Mouse (Mus musculus) hindbrain, postnatal 0 days (tissue): ENCODE data around the gene Ndrg3. TPM values are rescaled to one million over a fixed set of nuclear protein-coding genes. Genes with fewer than 3 reads are reported as not detected.
A peak's percentile ranks its signal among the peaks of the same experiment; 100 is the strongest.
"Not testable (repeated sequence)": the region's sequence is repeated elsewhere in the genome, so short reads cannot be mapped to it uniquely, and the experiment has no call there.

Experiments used
- ATAC-seq: fragments of 200-750 bp; cut with Nextera tagmentation; 2 replicates; pipeline ENCODE4 v1.8.0; 2017; ENCODE audit warnings: mild to moderate bottlenecking, moderate TSS enrichment, moderate library complexity
- DNase-seq: peaks from one replicate; pipeline ENCODE4 v3.0.0-alpha.2; 2015; ENCODE audit warnings: low spot score
- H3K27ac ChIP-seq: fragments of 300-500 bp; sonication (generic); 2 replicates; pipeline ENCODE4 v1.5.1; 2014; ENCODE audit warnings: mild to moderate bottlenecking
- H3K27me3 ChIP-seq: fragments of 300-500 bp; sonication (generic); 2 replicates; pipeline ENCODE4 v1.6.1; 2014; ENCODE audit warnings: low read length, mixed read lengths; ENCODE audit not compliant: insufficient read depth
- H3K36me3 ChIP-seq: fragments of 300-500 bp; sonication (generic); 2 replicates; pipeline ENCODE4 v1.6.1; 2014; ENCODE audit warnings: low read length, mixed read lengths; ENCODE audit not compliant: insufficient read depth
- H3K4me1 ChIP-seq: fragments of 300-500 bp; sonication (generic); 2 replicates; pipeline ENCODE4 v1.6.1; 2014; ENCODE audit warnings: antibody characterized with exemption, low read length, mixed read lengths; ENCODE audit not compliant: insufficient read depth
- H3K4me2 ChIP-seq: fragments of 300-500 bp; sonication (generic); 2 replicates; pipeline ENCODE4 v1.6.1; 2014; ENCODE audit warnings: low read depth, mild to moderate bottlenecking, low read length, moderate library complexity, mixed read lengths
- H3K4me3 ChIP-seq: fragments of 300-500 bp; sonication (generic); 2 replicates; pipeline ENCODE4 v1.5.1; 2014; ENCODE audit warnings: low read length
- H3K9ac ChIP-seq: fragments of 300-500 bp; sonication (generic); replicated peaks from 2 replicates; pipeline ENCODE4 v1.6.1; 2014; ENCODE audit warnings: mild to moderate bottlenecking, low read length, moderate library complexity, mixed read lengths
- H3K9me3 ChIP-seq: fragments of 300-500 bp; sonication (generic); 2 replicates; pipeline ENCODE4 v1.6.1; 2016; ENCODE audit warnings: low read length, mixed read lengths
- CTCF ChIP-seq: IDR thresholded peaks from 2 replicates; pipeline ENCODE4 v1.5.1; 2016; ENCODE audit warnings: antibody characterized with exemption, control low read depth, low read depth
- WGBS: fragments of 180-500 bp; shearing (Covaris S2); extraction: QIAGEN DNeasy Blood & Tissue Kit; methylation state at CpG from one replicate; pipeline ENCODE4 v1.1.7; 2014; 5-methylcytosine and 5-hydroxymethylcytosine counted together
- polyA plus RNA-seq: library from polyadenylated mRNA; unstranded; fragments of >200 nt; fragmentation: Nextera tagmentation; extraction: Ambion mirVana; gene quantifications from 2 replicates; pipeline ENCODE4 v1.2.1, GENCODE M21; 2015
- total RNA-seq: library from RNA; depleted of rRNA; stranded (reverse); fragments of >200 nt; gene quantifications from 2 replicates; pipeline ENCODE4 v1.2.3, GENCODE M21; 2014

Gene Ndrg3
- total and polyA plus RNA-seq, 2 experiments from 2014 or later: 167 to 183 TPM

DNA sequence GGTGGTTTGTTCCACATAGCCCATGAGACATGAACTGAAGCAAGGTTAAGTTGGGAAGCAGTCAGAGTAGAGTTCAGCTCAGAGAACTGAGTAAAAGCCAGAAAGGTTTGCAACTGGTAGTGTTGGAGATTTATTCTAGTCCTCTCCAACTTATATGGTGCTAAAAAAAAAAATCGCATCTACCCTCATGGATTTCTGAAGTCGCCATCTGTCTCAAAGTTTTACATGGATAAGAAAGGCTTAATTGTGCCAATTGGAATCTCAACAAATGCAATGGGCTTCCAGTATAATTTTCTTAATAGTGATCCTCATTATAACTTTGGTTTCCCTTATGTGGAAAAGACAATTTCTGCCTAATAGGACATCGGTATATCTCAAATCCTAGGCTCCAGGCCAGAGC lies 41.0 kb downstream of the Ndrg3 start:
- Histone ChIP-seq H3K27me3 (no peaks in the 10 kb centered on the region), H3K4me3 (no peak overlapping the region), H3K4me2 (no peak overlapping the region), H3K9me3 (no peaks in the 10 kb centered on the region), H3K27ac (no peak overlapping the region), H3K4me1 (no peaks in the 10 kb centered on the region), H3K36me3 (peaks cover 23% of the 10 kb centered on the region), H3K9ac (no peak overlapping the region)
- TF ChIP-seq CTCF: no peak
- 89% methylated on average over 3 of the region's 3 CpGs for WGBS
- ATAC-seq (no peak), DNase-seq (no peak)

DNA sequence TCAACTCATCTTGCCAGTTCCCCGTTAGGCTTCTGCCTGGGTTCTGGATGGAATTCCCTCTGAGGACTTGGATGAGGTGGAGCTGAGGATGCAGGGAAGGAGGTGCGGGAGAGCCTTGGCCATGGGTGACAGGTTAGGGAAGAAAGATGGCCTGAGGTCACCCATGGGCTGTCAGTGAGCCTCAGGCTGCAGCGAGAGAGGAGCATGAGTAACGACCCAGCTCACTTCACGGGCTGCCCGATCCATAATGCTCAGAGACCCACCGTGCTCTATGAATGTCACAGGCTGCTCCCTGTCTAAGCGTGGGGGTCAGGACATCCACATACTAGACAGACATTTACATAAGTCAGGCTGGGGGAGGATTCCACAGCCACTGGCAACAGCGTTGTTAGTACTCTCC lies 50.3 kb downstream of the Ndrg3 start:
- H3K27me3 ChIP-seq, H3K4me1 ChIP-seq, DNase-seq, H3K4me2 ChIP-seq, H3K4me3 ChIP-seq, ATAC-seq, H3K27ac ChIP-seq, H3K9me3 ChIP-seq, H3K9ac ChIP-seq: not testable (repeated sequence)
- WGBS: 82% methylated on average over 8 of the region's 9 CpGs
- H3K36me3 ChIP-seq: peaks cover 11% of the 10 kb centered on the region

DNA sequence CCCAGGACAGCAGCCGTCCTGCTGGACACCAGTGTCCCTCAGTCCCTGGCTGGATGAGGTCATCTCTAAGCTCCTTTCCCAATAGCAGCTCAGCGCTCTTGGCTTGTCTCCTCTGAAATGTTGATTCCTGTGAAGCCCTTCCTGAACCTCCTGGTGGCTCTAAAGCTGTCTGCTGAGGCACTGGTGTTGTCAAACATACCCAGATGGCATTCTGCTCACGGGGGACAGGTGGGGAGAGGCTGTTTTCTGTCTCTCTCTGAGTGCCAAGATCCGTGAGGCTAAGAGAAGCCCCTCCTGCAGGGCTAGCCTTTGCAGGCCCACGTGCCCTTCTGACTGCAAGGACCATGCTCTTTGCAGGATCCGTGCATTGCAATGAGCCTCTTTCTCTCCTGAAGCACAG lies 51.9 kb downstream of the Ndrg3 start:
- H3K9me3 ChIP-seq, H3K9ac ChIP-seq, H3K4me1 ChIP-seq, H3K4me2 ChIP-seq, H3K4me3 ChIP-seq, H3K27me3 ChIP-seq, DNase-seq, H3K36me3 ChIP-seq, H3K27ac ChIP-seq: not testable (repeated sequence)
- 0 out of 2 replicates have a peak, but pooled peaks have one; percentile 21 for ATAC-seq
- WGBS: 58% methylated on average over 6 of the region's 6 CpGs

- peaks cover 4% of the 10 kb centered on the region; the same call in 1 of the 2 replicates for H3K36me3 ChIP-seq
- H3K9me3 ChIP-seq: no peaks in the 10 kb centered on the region
- ATAC-seq: no peak
- TF ChIP-seq CTCF: no peak
- WGBS: 87% methylated on average over 2 of the region's 2 CpGs
- H3K4me1 ChIP-seq: no peaks in the 10 kb centered on the region
- H3K27me3 ChIP-seq: no peaks in the 10 kb centered on the region
- H3K4me2 ChIP-seq: no peak overlapping the region
- H3K4me3 ChIP-seq: no peak overlapping the region
- H3K9ac ChIP-seq: no peak overlapping the region
- DNase-seq: no peak
- H3K27ac ChIP-seq: no peak overlapping the region
Observed at GRCm38 (mm10) chr2:156937795-156938194, 54.1 kb downstream of the Ndrg3 start.

- ATAC-seq: no peak
- WGBS: 88% methylated on average over 6 of the region's 6 CpGs
Observed at GRCm38 (mm10) chr2:156935005-156935404, 56.9 kb downstream of the Ndrg3 start.

DNA sequence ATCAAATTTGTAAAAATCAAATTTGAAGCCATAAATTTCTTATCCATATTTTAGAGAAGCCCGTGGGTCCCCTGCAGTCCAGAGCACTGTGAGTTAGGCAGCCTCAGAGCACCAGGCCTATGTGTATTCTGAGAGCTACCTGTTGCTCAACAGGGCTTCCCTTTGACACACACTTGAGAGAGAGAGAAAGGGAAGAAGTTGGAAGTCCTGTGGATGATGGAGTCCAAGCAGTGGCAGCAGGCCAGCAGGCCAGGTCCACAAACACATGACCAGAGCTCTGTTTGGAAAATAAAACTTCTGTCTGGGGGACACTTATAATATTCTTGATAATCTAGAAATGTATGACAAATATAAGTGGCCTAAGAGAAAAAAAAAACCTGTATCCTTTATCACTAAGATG lies 58.4 kb downstream of the Ndrg3 start:
- TF ChIP-seq CTCF: no peak
- Histone ChIP-seq H3K4me1 (no peaks in the 10 kb centered on the region), H3K36me3 (peaks cover 15% of the 10 kb centered on the region), H3K4me2 (no peak overlapping the region), H3K27ac (no peak overlapping the region), H3K9ac (no peak overlapping the region), H3K4me3 (no peak overlapping the region), H3K27me3 (no peaks in the 10 kb centered on the region), H3K9me3 (no peaks in the 10 kb centered on the region)
- 97% methylated on average over 1 of the region's 1 CpGs for WGBS
- no peak for DNase-seq
- no peak for ATAC-seq

More at GRCm38 (mm10) chr2:156935005-156935404, 56.9 kb downstream of the Ndrg3 start:
- Histone ChIP-seq H3K9me3 (no peaks in the 10 kb centered on the region), H3K36me3 (peaks cover 12% of the 10 kb centered on the region; the same call in 1 of the 2 replicates), H3K4me2 (no peak overlapping the region), H3K4me3 (no peak overlapping the region), H3K27ac (no peak overlapping the region), H3K4me1 (no peaks in the 10 kb centered on the region), H3K27me3 (no peaks in the 10 kb centered on the region), H3K9ac (no peak overlapping the region)
- DNase-seq: no peak
- TF ChIP-seq CTCF: no peak

- no peak overlapping the region for H3K4me3 ChIP-seq
- WGBS: 96% methylated on average over 2 of the region's 2 CpGs
- no peak for TF ChIP-seq CTCF
Observed at GRCm38 (mm10) chr2:156931421-156931820, 60.4 kb downstream of the Ndrg3 start.

More at GRCm38 (mm10) chr2:156931421-156931820, 60.4 kb downstream of the Ndrg3 start:
- ATAC-seq (no peak), DNase-seq (no peak)
- Histone ChIP-seq H3K4me1 (no peaks in the 10 kb centered on the region), H3K4me2 (no peak overlapping the region), H3K27ac (no peak overlapping the region), H3K27me3 (no peaks in the 10 kb centered on the region), H3K36me3 (peaks cover 26% of the 10 kb centered on the region), H3K9me3 (no peaks in the 10 kb centered on the region), H3K9ac (no peak overlapping the region)
